Mouse (Mus musculus) adrenal gland, adult (tissue): Measurements from ENCODE around the gene Gm572.
A peak's percentile ranks its signal among the peaks of the same experiment; 100 is the strongest.

Experiments
- DNase-seq, 2 experiments: peaks; one replicate each; pipeline ENCODE4 v3.0.0; 2022 to 2023; ENCODE audit warnings: low spot score in 1 of 2; ENCODE audit not compliant: inconsistent age in 2 of 2

Gm572 gene

DNA sequence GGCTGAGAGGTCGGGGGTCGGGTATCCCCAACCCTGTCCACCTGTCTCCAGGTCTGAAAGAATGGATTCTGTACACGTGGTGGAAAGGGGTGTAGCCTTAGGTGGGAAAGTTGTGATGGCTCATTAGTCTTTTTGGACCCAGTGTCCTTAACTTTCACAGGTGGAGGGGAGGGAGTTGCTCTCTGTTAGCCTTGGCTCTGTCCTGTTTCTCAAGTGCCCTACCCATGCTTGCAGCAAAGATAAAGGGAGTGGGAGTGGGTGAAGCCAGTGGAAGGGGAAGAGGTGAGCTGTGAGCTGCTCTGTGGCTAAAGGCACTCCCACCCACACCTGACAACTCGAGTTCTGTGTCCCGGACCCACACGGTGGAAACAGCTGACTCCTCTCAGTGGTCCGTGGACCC, 20.2 kb downstream of the Gm572 start:
- no peak for DNase-seq

DNA sequence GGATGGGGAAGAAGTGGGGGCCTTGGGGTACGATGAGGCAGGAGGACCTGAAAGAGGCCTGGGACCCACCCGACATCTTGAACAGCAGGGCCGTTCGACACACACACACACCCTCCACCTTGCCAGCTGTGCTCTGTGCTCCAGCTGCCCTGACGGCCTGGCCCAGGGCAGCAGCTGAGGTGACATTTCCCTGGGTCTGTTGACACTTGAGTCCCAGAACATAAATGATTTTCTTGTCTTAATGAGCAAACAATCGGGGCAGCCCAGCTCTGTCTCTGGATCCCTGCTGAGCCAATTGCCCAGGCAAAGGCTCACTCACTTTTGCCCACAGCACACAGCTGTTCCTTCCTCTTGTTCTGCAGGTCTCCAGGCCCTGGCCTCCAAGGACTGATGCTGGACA, 20.9 kb downstream of the Gm572 start:
- no peak for DNase-seq

DNA sequence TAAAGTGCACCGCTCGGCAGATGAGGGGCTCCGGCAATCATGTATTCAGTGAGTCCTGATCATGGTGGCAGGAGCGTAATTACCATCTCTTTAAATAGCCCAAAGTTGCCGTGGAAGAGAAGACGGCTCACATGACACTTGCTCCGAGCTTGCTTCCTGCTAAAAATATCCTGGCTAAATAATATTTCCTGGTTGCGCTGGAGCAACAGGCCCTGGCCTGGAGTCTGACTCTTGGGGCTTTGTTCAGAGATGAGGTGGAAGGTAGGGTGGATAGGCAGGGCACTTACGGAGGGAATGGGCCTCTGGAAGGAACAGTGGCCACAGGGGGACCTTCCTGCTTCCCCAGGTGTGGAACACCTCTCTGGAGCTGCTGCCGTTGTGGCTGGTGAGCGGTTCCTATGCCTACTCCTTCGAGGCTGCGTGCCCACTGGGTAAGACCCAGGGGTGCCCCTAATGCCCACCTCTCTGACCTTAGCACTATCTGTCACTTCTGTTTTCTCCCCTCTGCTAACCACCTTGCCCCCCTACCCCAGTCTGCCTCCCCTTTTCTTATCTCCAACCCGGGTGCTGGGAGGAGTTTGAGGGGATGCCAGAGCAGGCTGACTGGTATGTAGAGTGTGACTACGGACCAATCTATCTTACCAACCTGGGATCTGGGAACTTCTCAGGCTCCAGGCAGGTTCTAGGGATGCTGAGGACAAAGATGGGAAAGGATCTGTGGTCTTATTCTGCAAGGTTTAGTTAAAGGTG, 24.1 kb downstream of the Gm572 start:
- DNase-seq, result no peak

DNA sequence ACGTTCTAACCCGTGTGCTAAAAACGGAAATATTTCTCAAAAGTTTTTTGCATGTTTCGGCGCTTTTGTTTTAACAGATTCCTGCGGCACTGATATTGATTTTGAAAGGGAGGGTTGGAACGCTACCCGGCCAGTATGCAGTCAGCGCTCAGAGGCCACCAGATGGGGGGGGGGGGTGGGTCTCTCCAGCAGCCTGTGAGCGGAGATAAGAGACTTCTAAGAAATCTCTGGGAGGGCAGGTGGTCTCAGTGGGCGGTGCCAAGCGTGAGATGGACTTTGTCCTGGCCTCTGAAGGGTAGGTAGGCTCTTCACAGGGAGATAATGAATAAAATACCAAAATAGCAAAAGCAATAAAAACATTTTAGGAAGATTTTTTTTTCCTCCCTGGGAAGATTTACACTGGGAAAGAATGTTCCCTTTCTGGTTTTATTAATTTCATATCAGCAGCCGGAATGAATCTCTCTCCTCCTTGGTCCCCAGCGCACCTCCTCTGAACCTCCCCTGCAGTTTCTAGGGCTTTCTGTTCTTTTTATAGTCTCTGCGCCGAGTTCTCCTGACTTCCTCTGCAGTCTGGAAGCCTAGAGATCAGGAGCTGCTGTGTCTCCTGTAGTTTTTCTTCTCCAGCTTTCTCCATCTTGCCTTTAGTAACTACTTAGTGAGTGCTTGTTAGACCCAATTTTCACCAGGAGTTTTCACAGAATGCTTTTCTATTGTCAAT, 28.3 kb downstream of the Gm572 start:
- DNase-seq, result no peak

DNA sequence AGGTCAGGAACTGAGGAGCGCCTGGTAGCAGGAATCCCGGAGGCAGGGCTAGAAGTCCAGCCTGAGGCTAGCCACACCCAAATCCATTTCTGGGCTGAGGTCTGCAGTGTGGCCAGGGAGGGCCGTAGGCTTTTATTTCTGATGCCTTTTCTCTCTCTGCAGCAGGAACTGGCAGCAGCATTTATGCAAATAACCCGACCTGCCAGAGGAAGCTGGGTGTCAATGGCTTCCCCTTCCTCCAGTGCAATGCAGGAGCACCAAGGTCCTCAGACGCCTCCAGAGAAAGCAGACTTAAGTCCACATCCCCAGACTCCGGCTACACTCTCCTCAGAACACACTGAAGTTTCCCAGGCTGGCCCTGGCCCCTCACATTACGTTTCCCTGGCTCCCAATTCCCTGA, 31.9 kb downstream of the Gm572 start:
- DNase-seq, result peak in 1 of 2 experiments; percentile 50

DNA sequence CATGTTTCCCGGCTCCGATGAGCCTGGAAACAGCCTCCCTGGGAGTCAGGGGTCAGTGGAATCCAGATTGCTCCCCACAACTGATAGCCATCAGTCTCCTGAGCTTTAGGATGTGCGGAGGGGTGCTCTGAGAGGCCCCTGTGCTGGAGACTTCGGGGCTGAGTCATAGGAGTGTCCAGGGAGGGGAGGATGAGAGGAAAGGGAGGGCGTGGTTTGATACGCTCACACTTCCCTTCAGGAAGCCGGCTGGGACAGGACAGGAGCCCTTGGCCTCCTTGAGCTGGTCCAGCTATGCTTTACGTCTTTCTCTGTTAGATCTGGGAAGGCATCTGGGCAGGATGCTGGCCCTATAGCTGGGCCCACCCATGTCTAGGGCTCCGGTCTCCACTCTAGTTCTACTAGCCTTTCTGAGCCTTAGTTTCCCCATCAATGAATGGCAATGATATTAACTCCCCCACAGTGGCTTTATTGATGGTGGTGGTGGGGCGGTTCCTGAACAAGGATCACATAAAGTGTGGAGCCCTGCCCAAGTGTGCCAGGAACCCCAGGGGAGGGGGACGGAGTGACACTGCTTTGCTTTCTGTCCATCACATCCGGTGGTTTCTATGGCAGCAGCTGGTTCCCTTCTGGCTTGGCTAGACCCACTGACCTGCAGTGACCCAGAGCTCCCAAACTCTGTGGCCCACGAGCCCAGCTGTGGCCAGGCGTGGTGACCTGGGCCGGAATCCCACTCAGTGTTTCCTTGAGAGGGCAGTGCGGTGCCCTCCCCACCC, 33.3 kb downstream of the Gm572 start:
- DNase-seq, result peak; percentile 41 to 72

DNA sequence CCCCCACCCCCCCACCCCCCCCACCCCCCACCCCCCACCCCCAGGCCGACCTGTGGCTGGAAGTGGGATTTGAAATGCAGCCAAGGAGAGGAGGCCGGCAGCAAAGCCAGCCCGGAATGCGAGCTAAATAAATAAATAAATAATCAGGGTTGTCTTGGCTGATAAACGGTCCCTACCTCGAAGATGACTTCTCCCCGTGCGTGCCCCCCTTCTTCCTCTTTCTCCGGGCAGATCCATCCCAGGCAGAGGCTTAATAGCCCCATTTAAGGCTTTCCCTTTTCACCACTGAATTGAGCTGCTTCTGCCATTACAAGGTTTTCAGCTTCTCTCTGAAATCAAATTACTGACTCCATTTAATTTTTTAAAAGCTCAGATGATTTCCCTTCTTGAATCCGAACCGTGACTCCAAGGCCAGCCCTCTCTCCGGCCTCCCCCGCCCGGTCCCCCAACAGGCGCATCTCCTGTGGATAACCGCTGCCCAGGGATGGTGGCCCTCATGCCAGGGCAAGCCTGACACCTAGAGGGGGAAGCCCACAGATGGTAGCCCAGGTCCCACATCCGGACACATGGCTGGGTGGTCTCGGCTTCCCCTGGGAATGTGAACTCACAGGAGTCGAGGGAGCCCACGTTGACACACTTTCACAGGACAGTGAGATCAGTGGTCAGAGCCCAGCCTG, 34.0 kb downstream of the Gm572 start:
- peak; percentile 43 to 63 for DNase-seq

DNA sequence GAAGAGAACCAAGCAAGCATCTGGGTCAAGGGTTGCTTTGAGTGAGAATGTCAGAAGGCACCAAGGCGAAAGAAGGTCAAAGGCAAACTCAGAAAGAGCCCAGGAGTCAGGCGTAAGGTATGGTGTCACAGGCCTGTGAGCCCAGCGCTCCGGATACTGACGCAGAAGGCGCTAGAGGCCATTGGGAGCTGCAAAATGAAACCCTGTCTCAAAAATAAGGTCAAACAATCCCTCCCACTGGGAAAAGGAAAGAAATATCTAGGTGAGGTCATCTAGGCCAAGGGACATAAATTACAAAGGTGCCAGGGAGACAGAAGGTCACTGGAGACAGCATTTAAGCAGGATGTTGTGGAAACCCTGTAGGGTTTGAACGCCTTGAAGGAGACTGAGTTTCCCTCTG, 35.0 kb downstream of the Gm572 start:
- peak in 1 of 2 experiments; percentile 86 for DNase-seq

DNA sequence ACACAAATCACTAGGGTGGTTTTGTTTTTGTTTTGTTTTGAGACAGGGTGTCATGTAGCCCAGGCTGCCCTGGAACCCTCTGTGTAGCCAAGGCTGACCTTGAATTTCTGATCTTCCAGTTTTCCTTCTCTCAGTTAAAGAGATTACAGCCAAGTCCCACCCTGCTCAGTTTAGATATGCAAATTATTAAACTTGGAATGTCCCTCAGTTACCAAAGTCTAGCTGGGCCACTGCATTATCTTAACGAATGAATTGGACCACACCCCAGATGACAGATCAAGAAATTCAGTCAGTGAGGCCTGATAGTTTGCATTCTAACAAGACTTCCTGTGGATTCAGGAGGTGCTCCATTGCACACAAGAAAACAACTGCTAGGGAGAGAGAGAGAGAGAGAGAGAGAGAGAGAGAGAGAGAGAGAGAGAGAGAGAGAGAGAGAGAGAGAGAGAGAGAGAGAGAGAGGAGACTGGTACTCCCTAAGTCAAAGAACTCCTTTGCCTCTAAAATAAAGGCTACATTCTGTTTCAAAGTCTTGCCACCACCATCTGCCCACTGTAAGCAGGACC, 37.5 kb downstream of the Gm572 start:
- DNase-seq, result no peak

DNA sequence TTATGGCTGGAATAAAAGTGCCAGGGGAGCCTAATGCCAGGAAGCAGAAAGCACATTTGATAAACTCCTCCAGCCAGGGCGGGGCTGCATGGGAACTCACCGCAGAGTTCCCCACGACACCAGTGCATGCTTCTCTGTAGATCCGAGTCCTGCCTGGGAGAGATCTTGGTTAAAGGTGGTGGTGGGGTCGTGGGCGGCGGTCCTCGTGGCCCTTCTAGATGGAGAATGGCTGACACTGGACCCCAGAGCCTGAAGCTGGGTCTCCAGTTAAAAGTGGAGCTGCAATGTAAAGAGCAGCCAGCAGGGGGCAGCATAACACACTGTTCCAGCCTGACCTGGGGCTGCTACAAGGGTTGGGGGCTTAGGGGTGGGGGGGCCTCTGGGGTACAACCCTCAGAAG, 38.3 kb downstream of the Gm572 start:
- DNase-seq, result peak; percentile 47 to 86

DNA sequence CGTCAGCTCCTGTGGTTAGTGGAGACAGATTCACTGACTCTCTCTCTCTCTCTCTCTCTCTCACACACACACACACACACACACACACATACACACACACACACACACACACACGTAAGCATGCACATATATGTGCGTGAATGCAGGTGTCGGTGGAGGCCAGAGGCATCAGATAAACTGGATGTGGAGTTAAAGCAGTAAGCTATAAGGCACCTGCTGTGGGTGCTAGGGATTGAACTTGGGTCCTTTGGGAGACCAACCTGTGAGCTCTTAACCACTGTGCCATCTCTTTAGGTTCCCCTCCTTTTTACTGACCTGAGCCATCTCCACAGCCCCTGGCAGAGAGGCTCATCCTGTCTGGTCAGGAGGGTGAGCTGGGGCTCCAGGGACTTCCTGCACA, 39.8 kb downstream of the Gm572 start:
- DNase-seq, result no peak

DNA sequence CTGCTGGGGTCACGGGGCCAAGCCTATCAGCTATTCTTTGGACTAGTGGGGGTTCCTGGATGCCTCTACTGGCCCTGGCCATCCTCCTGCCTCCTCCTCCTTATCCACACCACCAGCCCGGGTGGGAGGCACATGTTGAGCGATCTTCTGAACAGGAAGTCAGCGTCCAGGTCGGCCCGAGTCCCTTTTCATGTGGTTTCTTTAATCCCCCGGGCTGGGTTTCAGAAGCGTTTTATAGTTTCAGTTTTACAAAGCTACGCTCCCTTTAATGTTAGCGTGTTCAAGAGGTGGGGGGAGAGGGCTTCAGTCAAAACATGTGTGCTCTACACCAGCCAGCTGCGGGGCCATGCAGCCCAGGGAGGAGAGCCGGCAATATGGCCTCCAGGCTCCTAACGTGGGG, 40.4 kb downstream of the Gm572 start:
- DNase-seq, result no peak

DNA sequence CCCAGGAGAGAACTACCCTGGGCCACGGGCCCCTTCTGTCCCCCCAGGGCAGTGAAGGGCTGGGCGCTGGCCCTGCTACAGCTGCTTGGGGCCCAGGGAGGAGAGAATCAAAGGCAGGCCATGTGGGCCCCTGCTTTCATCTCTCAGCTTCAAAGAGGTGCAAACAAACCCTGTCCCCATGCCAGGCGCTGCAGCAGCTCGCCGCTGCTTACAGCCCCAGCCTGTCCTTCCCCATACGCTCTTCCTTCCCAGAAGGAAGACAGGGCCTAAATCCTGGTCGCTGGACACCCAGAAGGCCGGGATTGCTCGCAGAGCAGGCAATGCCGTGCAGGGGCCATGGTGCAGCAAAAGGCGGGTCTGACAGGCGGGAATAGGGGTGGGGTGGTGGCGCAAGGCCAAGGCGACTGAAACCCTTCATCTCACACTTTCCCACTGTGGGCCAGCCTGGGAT, 43.4 kb downstream of the Gm572 start:
- DNase-seq, result no peak

DNA sequence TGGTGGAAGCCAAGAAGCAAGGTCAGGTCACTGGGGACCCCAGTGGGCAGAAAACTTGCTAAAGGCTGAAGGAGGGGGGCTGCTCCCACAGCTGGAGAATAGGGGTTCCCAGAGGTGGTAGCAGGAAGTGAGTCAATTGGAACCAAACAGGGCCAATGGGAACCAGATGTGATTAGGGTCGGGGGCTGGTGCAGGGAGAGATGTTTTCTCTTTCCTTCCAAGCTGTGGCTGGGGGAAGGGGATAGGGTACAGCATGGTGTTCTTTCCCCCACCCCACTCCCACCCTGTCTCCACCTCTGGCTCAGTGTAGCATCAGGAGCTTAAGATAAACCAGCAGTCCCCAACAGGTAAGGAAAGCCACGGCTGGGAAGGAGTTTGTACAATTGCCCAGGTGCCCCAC, 45.0 kb downstream of the Gm572 start:
- no peak for DNase-seq

DNA sequence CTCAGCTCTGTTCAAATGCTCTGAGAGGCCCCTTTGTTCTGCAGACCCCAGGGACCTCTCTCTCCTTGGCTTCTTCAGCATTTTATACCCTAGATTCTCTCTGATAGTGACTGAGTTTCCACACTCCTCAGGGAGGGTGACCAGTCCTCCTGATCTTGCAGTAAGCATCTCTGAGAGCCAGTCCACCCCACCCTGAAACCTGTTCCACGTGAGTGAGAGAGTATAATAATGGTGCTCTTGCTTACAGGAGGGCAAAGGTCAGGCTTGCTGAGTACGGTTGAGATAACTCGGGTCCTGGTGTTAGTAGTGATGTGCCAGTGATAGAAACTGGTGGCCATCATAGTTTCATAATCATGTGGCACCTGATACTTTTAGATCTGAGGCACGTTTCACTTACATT, 48.1 kb downstream of the Gm572 start:
- DNase-seq, result no peak

DNA sequence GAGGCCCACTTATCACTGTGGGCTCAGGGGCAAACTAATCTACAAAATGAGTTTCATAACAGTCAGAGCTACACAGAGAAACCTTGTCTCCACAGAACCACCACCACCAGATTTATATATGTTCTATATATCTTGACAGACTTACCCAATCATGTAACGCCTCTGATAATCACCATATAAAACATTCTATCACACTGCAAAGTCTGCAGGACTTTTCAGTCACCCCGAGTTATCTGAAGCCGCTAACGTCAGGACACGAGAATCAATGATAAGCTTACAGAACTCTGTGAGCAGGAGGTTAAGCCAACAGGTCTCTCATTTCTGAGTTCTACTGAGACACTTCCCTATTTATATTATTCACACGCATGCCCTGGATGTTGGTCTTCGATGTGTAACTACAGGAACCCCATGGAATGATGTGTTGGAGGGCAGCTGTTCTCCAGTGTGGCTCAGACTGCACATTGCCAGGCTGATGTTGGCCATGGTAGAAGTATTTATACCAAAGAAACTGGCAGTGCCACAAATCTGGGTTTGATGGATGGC, 50.4 kb downstream of the Gm572 start:
- no peak for DNase-seq

DNA sequence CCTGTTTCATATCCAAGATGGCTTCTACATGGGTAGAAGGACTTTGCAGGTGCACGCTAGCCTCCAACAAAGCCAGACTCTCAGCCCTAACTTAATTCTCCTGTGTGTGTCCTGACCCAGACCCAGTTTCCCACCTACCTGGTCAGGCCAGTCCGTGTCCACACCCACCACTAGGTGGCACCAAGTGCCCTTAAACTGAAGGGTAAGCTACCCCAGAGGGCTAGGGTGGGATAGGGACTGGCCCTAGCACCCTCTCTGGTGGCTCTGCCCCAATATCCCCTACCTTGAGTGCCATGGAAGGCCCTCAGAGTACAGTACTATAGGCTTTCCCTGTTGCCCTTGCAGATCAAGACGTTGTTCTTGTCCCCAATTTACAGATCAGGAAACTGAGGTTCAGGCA, 61.6 kb downstream of the Gm572 start:
- DNase-seq, result peak in 1 of 2 experiments; percentile 78

DNA sequence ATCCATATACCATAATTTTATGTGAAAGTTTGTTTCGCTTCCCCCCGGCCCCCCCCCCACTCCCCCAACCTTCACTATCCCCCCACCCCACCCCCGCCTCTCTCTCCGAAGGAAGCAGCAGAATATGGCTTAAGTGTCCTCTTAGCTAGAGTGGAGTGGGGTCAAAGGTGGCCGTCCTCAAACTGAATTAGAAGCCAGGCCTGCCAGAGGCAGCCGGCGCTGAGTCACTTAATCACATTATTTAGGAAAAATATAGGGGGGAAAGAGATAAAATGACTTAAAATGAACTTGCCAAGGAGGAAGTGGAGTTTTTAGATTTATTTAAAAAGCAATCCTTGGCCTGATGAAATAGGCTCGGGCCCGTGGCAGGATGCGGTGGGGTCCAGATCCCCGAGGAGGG, 65.7 kb downstream of the Gm572 start:
- no peak for DNase-seq

DNA sequence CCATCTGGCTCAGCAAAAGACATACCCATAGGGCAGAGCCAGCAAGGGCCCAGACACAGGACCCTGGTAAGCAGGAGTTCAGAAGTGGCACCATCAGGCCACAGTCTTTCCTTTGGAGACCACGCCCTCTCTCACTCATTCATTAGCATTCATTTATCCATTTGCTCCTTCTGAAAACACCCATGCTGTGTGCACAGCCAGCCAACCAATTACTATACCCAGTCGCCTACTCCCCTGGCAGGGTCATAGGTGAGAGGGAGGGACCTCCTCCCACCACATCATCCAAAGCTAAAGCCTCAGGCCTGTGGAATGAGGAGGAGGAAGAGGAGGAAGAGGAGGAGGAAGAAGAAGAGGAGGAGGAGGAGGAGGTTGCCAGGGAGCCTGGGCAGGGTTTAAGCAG, 67.3 kb downstream of the Gm572 start:
- no peak for DNase-seq

DNA sequence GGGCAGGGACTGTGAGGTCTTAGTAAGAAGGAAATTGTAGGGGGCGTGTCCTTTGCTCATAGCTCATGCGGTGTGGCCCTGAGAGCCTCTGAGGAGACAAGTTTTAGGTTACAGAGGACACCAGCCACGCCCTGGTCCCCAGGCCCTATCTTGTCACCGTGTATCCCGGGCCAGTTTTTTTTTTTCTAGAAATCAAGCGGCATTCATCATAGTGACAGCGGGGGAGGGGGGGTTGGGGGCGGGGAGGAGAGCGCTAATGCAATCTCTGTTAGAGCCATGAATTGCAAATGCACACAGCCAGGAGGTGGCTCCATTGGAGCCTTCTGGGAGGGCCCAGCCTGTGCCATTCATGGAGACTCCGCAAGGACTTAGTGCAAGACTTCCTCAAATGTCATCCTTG, 68.2 kb downstream of the Gm572 start:
- DNase-seq, result no peak

DNA sequence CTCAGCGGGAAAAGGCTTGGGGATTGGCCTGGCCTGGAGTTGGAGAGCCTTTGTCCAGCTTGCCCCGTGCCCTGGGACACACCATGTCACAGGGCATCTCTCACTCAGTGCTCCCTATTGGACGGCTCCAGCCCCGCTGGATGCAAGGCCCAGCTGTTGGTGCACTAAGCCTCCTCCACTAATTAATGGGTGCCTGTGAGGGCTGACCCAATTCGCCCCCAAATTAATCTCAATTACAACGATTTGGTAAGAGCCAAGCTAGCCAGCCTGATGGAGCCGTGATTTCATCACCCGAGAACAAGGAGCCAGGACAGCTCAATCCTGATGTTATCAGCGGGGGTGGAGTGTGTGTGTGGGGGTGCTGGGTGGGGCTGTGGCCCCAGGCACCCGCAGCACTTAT, 69.5 kb downstream of the Gm572 start:
- DNase-seq, result peak; percentile 34 to 60
